Mouse (Mus musculus): ENCODE measurements around the gene Prkcg.

GRCm38 (mm10) chr7:3272206-3272605 is 16.8 kb upstream of the Prkcg start:
- no peak for TF ChIP-seq POLR2A (IDR thresholded peaks at IDR 0.05; ENCODE audit: control insufficient read depth, low read depth, low read length)
- no peak for TF ChIP-seq CTCF (IDR thresholded peaks at IDR 0.05; ENCODE audit: control insufficient read depth, insufficient read depth, insufficient replicate concordance, low read depth, low read length)

All from testis, adult 2 months (tissue).